Mouse (Mus musculus) adrenal gland, postnatal 10 days (tissue): ENCODE measurements around the gene Ggact. TPM values are rescaled to one million over a fixed set of nuclear protein-coding genes. Genes with fewer than 3 reads are reported as not detected.

ENCODE experiments used
- DNase-seq: peaks from one replicate; pipeline ENCODE4 v3.0.0; 2021; ENCODE audit warnings: mixed read lengths
- total RNA-seq, 2 experiments: library from RNA; stranded (reverse); gene quantifications; 2 replicates each; pipeline ENCODE4 v1.2.3; 2021

The Ggact gene
- total RNA-seq, 2 experiments from 2014 or later, result 36.5 to 45.0 TPM

- DNase-seq, result no peak
Observed at GRCm38 (mm10) chr14:122867531-122868285, 45.8 kb downstream of the Ggact start.

- DNase-seq, result no peak
Observed at GRCm38 (mm10) chr14:122865462-122866129, 48.0 kb downstream of the Ggact start.

- no peak for DNase-seq
Observed at GRCm38 (mm10) chr14:122862623-122863022, 50.9 kb downstream of the Ggact start.

GRCm38 (mm10) chr14:122859792-122860191 lies 53.8 kb downstream of the Ggact start:
- no peak for DNase-seq

GRCm38 (mm10) chr14:122852506-122853057 lies 61.0 kb downstream of the Ggact start:
- no peak for DNase-seq

- no peak for DNase-seq
Observed at GRCm38 (mm10) chr14:122837018-122837417, 76.5 kb downstream of the Ggact start.

GRCm38 (mm10) chr14:122836221-122836620 lies 77.3 kb downstream of the Ggact start:
- no peak for DNase-seq

- no peak for DNase-seq
Observed at GRCm38 (mm10) chr14:122835487-122836190, 77.9 kb downstream of the Ggact start.

- DNase-seq, result no peak
Observed at GRCm38 (mm10) chr14:122834753-122835152, 78.8 kb downstream of the Ggact start.

GRCm38 (mm10) chr14:122833666-122834065 lies 79.9 kb downstream of the Ggact start:
- DNase-seq, result no peak

- DNase-seq, result no peak
Observed at GRCm38 (mm10) chr14:122830433-122830832, 83.1 kb downstream of the Ggact start.

- no peak for DNase-seq
Observed at GRCm38 (mm10) chr14:122825464-122825863, 88.1 kb downstream of the Ggact start.

GRCm38 (mm10) chr14:122823791-122824190 lies 89.8 kb downstream of the Ggact start:
- no peak for DNase-seq

GRCm38 (mm10) chr14:122821002-122821401 lies 92.6 kb downstream of the Ggact start:
- no peak for DNase-seq

GRCm38 (mm10) chr14:122800296-122800695 lies 113.3 kb downstream of the Ggact start:
- peak; percentile 12 for DNase-seq

- no peak for DNase-seq
Observed at GRCm38 (mm10) chr14:122793368-122793767, 120.2 kb downstream of the Ggact start.

- no peak for DNase-seq
Observed at GRCm38 (mm10) chr14:122790111-122790510, 123.4 kb downstream of the Ggact start.

GRCm38 (mm10) chr14:122788199-122788598 lies 125.4 kb downstream of the Ggact start:
- no peak for DNase-seq

GRCm38 (mm10) chr14:122784701-122785100 lies 128.9 kb downstream of the Ggact start:
- no peak for DNase-seq

- DNase-seq, result no peak
Observed at GRCm38 (mm10) chr14:122766448-122766847, 147.1 kb downstream of the Ggact start.
